Mouse (Mus musculus) cerebellum, adult 11-12 months (tissue): ENCODE data around the gene Zfp472.
"Not testable (repeated sequence)": the region's sequence is repeated elsewhere in the genome, so short reads cannot be mapped to it uniquely, and the experiment has no call there.

ENCODE experiments used
- DNase-seq: peaks from one replicate; pipeline ENCODE4 v3.0.0; 2022

Zfp472 gene

DNA sequence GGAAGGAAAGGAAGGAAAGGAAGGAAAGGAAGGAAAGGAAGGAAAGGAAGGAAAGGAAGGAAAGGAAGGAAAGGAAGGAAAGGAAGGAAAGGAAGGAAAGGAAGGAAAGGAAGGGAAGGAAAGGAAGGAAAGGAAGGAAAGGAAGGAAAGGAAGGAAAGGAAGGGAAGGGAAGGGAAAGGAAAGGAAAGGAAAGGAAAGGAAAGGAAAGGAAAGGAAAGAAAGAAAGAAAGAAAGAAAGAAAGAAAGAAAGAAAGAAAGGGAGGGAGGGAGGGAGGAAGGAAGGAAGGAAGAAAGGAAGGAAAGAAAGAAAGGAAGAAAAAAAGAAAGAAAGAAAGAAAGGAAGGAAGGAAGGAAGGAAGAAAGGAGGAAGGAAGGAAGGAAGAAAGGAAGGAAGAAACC lies 54.8 kb downstream of the Zfp472 start:
- not testable (repeated sequence) for DNase-seq
